Mouse (Mus musculus): Measurements from ENCODE around the gene Ripor3. TPM values are rescaled to one million over a fixed set of nuclear protein-coding genes. Genes with fewer than 3 reads are reported as not detected.
"Not testable (repeated sequence)": the region's sequence is repeated elsewhere in the genome, so short reads cannot be mapped to it uniquely, and the experiment has no call there.

Gene Ripor3
- total RNA-seq (2021): under 1 TPM; 0.20 to 0.33 TPM
- long read RNA-seq, experiment 1, partial matches to known transcripts: 1 of 1 reads
- long read RNA-seq, experiment 1, other reads (novel, unspliced or antisense): 0 of 1 reads
- long read RNA-seq, experiment 2: 0 reads

DNA sequence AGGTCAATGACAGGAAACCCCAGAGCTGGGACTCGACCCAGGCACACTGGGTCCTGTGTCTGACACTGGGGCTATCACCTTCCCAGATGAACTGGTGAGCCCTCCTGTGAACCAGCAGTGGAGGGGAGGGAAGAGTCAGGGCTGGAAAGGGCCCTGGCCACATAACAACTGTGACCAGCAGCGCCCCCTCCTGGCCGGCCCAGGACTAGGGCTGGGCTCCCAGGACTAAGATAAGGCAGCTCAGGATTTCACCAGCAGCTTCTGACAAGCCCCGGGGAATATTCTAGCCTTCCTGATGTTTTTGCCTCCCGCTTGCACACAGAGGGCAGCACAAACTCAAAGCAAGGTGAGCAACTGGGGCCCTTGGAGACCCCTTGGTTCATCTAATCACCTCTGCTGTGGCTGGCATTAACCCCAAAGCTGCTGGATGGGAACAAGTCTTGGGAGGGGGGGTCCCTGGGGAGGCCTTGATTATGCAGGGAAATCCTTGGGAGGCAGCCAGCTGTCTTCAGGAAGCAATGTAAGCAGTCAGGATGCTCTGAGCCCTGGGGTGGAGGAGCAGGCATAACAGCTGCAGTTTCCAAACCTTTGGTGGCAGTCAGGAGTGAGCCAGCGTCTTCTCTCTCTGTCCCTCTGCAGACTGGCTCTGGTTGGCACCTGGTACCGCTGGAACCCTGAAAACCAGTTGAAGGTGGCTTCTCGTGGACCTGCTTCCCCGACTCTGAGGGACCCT lies at the start of gene Ripor3:
TSS of gene Ripor3 (minus strand) at position 683 of the 733 bp plus-strand sequence.
- peak within 1 kb of the TSS; percentile 43; the same call in 1 of the 2 replicates for H3K27ac ChIP-seq
- peak; percentile 86 for DNase-seq
- TF ChIP-seq CTCF (IDR thresholded peaks at IDR 0.05): peak; percentile 86
- no peak within 1 kb of the TSS for H3K4me3 ChIP-seq
- intact Hi-C loops (cut with DNase I): loop anchor here (10.0 kb wide), 1 partner anchor 325 kb away; the partner anchor contains the start of genes Cebpb and Tmem189

DNA sequence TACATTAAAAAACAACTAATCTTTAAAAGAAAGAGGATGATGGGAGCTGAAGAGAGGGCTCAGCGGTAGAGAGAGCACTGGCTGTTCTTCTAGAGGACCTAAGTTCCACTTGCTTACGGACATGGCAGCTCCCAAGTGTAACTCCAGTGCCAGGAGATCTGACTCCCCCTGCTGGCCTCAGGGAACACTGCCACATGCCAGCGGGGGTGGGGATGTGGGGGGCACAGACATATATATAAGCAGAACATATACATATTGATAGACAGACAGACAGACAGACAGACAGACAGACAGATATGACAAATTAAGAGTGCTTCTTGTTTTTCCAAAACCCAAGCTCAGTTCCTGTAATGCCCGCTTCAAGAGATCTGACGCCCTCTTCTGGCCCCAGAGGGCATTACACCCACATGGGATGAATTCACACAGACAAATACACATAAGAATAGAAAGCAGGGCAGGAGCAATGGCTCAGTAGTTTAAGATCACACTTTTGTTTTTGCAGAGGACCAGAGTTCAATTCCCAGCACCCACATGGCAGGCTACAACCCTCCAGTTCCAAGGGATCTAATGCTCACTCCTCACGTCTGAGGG lies 48.9 kb upstream of the Ripor3 start:
- Histone ChIP-seq H3K27ac (no peak overlapping the region), H3K4me3 (no peak overlapping the region)
- intact Hi-C loops (cut with DNase I): no loop called here
- no peak for DNase-seq
- peak; percentile 20; the same call in 1 of the 2 replicates for TF ChIP-seq CTCF (IDR thresholded peaks at IDR 0.05)

DNA sequence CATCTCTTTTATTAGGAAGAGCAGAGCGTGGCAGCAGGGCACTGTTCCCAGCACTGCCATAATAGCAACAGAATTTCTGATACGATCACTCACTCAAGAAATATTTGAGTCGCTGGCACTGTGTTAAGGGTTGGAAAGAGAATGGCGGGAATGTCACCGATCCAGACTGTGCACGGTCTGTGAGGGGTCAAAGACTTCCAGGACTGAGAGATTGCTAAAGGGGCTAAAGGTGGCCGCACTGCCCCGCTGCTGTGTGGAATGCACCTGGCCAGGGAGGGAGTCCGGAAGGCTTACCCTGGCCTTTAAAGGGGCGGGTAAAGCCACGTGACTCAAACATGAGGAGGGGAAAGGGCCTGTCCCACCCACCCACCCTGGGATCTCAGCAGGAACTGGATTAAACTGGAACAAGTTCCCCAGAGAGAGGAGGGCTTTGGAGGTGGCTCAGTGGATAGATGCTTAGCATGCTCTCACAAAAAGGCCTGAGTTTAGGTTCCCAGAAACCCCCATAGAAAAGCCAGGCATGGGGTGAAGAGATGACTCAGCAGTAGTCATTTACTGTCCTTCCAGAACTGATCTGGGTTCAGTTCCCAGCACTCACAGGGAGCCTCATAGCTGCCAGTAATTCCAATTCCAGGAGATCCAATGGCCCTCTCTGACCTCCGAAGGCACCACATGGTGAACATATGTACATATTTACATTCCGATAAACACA lies 48.2 kb upstream of the Ripor3 start:
- Histone ChIP-seq H3K4me3 (no peak overlapping the region), H3K27ac (no peak overlapping the region)
- TF ChIP-seq CTCF (IDR thresholded peaks at IDR 0.05): no peak
- DNase-seq: no peak
- intact Hi-C loops (cut with DNase I): no loop called here

DNA sequence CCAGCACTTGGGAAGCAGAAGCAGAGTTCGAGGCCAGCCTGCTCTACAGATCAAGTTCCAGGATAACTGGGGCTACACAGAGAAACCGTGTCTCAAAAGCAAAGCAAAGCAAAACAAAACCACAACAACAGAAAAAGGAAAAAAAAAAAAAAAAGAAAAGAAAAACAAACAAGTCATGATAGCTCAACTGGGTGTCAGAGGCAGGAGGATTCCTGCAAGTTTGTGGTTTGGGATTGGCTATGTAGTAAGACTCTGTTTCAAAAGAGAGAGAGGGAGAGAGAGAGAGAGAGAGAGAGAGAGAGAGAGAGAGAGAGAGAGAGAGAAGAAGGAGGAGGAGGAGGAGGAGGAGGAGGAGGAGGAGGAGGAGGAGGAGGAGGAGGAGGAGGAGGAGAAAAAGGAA lies 47.5 kb upstream of the Ripor3 start:
- H3K27ac ChIP-seq; DNase-seq; H3K4me3 ChIP-seq; intact Hi-C loops (cut with DNase I): not testable (repeated sequence)

DNA sequence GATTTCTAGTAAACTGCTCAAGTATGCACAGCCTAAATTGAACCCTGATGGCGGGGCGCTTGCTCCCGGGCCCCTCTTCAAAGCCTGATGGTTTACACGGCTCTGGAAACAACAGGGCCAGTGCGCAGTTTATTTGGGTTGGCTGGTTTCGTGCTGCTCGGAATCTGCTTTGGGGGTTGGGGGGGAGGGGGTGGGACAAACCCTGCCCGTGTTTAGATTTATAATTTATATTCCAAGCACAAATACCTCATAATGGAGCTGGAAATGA lies 46.2 kb upstream of the Ripor3 start:
- no peak overlapping the region for H3K4me3 ChIP-seq
- intact Hi-C loops (cut with DNase I): no loop called here
- no peak for DNase-seq
- no peak for TF ChIP-seq CTCF (IDR thresholded peaks at IDR 0.05)
- no peak overlapping the region for H3K27ac ChIP-seq

- intact Hi-C loops (cut with DNase I): no loop called here
- DNase-seq: no peak
- TF ChIP-seq CTCF (IDR thresholded peaks at IDR 0.05): no peak
- Histone ChIP-seq H3K4me3 (no peak overlapping the region), H3K27ac (no peak overlapping the region)
Observed at GRCm38 (mm10) chr2:168055910-168056665, 45.7 kb upstream of the Ripor3 start.

GRCm38 (mm10) chr2:168054142-168054541 lies 43.7 kb upstream of the Ripor3 start:
- H3K4me3 ChIP-seq: no peak overlapping the region
- DNase-seq: no peak
- H3K27ac ChIP-seq: no peak overlapping the region
- no peak for TF ChIP-seq CTCF (IDR thresholded peaks at IDR 0.05)
- intact Hi-C loops (cut with DNase I): no loop called here

DNA sequence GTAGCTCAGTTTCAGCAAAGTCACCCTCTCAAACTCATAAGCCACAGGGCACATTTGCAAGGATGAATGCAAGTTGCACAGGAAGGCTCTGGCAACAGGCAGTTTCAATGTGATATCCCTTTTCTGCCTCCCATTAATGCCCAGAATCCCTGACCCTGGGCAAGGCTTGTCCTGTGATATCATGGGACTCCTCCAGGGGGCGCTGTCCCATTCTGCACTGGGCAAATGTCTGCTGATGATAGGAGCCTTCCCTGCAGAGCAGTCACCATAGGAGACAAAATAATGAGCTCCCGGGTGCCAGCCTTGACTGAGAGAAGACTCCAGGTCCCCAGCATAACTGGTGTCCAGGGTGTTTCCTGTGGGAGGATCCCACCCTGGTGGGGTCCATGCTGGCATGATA lies 42.3 kb upstream of the Ripor3 start:
- H3K27ac ChIP-seq: no peak overlapping the region
- H3K4me3 ChIP-seq: no peak overlapping the region
- intact Hi-C loops (cut with DNase I): loop anchor here (1.0 kb wide), 1 partner anchor 46 kb away; no protein-coding TSS in a partner anchor
- peak; percentile 82 for TF ChIP-seq CTCF (IDR thresholded peaks at IDR 0.05)
- DNase-seq: peak; percentile 73

DNA sequence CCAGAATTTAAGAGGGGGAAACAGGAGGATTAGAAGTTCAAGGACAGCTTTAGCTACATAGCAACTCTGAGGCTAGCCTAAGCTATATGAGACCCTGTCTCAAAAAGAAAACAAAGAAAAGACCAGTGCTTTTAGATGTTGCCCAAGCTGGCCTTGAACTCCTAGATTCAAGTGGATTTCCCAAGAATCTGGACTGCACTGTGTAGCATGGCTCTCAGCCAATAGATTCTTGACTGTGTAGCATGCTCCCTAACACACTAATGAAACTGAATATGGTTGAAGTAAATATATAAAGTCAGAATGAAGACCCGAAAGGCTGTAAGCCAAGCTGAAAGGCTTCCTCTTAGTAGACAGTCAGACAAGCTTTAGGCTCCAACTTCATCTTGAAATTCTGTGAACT lies 41.7 kb upstream of the Ripor3 start:
- TF ChIP-seq CTCF (IDR thresholded peaks at IDR 0.05): no peak
- Histone ChIP-seq H3K4me3 (no peak overlapping the region), H3K27ac (no peak overlapping the region)
- intact Hi-C loops (cut with DNase I): loop anchor here (1.0 kb wide), 1 partner anchor 46 kb away; no protein-coding TSS in a partner anchor
- DNase-seq: no peak

GRCm38 (mm10) chr2:168050000-168050942 lies 39.9 kb upstream of the Ripor3 start:
- intact Hi-C loops (cut with DNase I): no loop called here
- DNase-seq: peak; percentile 45
- no peak for TF ChIP-seq CTCF (IDR thresholded peaks at IDR 0.05)
- peak overlapping the region; percentile 71 for H3K4me3 ChIP-seq
- peak overlapping the region; percentile 36; the same call in 1 of the 2 replicates for H3K27ac ChIP-seq

DNA sequence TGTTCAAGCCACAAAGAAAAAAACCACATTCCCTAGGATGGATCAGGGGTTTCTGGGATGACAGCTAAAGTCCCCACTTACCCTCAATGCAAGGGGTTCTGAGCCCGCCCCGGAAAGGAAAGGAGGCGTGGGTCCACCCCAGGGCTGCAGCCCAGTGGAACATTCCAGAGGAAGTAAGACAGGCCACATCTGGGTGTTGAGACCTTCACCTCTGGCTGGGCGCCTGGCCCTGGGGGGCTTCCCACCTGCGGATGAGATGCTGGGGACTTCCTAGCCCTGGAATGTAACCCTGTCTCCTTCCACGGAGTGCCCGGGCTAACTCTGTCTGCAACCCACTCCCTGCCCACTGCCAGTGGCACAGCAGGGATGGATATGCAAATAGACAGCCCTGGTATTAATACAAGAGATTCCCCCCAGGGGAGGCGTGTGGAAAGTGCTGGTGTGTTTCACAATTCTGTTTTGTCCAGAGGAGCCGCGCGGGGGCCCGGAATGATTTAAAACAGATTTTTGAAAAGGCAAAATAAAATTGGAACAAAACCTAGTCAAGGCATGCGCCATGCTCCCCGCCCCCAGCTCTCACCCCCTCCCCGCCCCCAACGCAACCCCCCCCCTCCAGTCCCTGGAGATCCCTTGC lies 38.7 kb upstream of the Ripor3 start:
- intact Hi-C loops (cut with DNase I): no loop called here

More for the DNA sequence above, 38.7 kb upstream of the Ripor3 start:
- H3K27ac ChIP-seq: no peak overlapping the region
- no peak for TF ChIP-seq CTCF (IDR thresholded peaks at IDR 0.05)
- peak overlapping the region; percentile 71 for H3K4me3 ChIP-seq
- peak; percentile 37 for DNase-seq
